Mouse (Mus musculus) G1E (cell line): ENCODE results near the gene Dalrd3. TPM values are rescaled to one million over a fixed set of nuclear protein-coding genes. Genes with fewer than 3 reads are reported as not detected.

ENCODE experiments used
- ATAC-seq: 2 replicates; pipeline ENCODE4 v1.8.0; 2016; ENCODE audit warnings: mild to moderate bottlenecking; ENCODE audit not compliant: insufficient number of reproducible peaks, poor library complexity, low FRiP score, severe bottlenecking; ENCODE audit errors: extremely low read depth
- DNase-seq: peaks from one replicate; pipeline ENCODE4 v3.0.0; 2012; ENCODE audit warnings: low spot score
- H3K27me3 ChIP-seq: 2 replicates; pipeline ENCODE4 v1.6.1; 2012; ENCODE audit warnings: mild to moderate bottlenecking, low read length, inconsistent platforms; ENCODE audit not compliant: insufficient read depth
- H3K36me3 ChIP-seq: replicated peaks from 2 replicates; pipeline ENCODE3; 2012; ENCODE audit warnings: mild to moderate bottlenecking, inconsistent platforms
- H3K4me1 ChIP-seq: 2 replicates; pipeline ENCODE4 v1.6.1; 2012; ENCODE audit warnings: low read depth, low read length, inconsistent platforms, mixed read lengths; ENCODE audit not compliant: insufficient read depth
- H3K4me3 ChIP-seq: 2 replicates; pipeline ENCODE4 v1.5.1; 2012; ENCODE audit warnings: low read depth, mild to moderate bottlenecking, inconsistent platforms, low read length, moderate library complexity, mixed read lengths
- H3K9me3 ChIP-seq: replicated peaks from 2 replicates; pipeline ENCODE4 v1.6.1; 2012; ENCODE audit warnings: inconsistent platforms
- CTCF ChIP-seq: IDR thresholded peaks from 2 replicates; pipeline ENCODE4 v1.5.1; 2012; ENCODE audit warnings: low read depth, low read length, inconsistent platforms, mixed read lengths
- GATA1 ChIP-seq: IDR thresholded peaks from 2 replicates; pipeline ENCODE4 v1.6.1; 2012; ENCODE audit warnings: borderline replicate concordance, low read length, inconsistent platforms, mixed read lengths
- GATA2 ChIP-seq: IDR thresholded peaks from 2 replicates; pipeline ENCODE4 v1.6.1; 2012; ENCODE audit warnings: low read depth, low read length, inconsistent platforms, borderline replicate concordance
- POLR2AphosphoS5 ChIP-seq: IDR thresholded peaks from 2 replicates; pipeline ENCODE4 v1.6.1; 2012; ENCODE audit warnings: low read depth, low read length, inconsistent platforms; ENCODE audit not compliant: insufficient replicate concordance
- TAL1 ChIP-seq: conservative IDR thresholded peaks from 2 replicates; pipeline ENCODE4 v1.6.1; 2012; ENCODE audit warnings: low read depth, low read length, inconsistent platforms, mixed read lengths
- polyA plus RNA-seq: library from polyadenylated mRNA; stranded (reverse); fragments of >175 nt; gene quantifications from 2 replicates; pipeline ENCODE4 v1.2.3, GENCODE M21; 2012
- total RNA-seq, 2 experiments: library from RNA; stranded (forward) in 1 of 2; stranded (reverse) in 1 of 2; fragments of 200-1000 nt in 1 of 2; fragments of >200 nt in 1 of 2; fragmentation: Nextera tagmentation in 1 of 2; gene quantifications; 2 replicates each; pipeline ENCODE4 v1.2.3; 2014 to 2017

Dalrd3 gene
- total and polyA plus RNA-seq, 3 experiments, result 48.3 to 121 (median 49.1) TPM

GRCm38 (mm10) chr9:108577025-108577424, 7.3 kb downstream of the Dalrd3 start:
- ATAC-seq, result no peak
- Histone ChIP-seq H3K27me3 (no peaks in the 10 kb centered on the region), H3K4me3 (no peak overlapping the region), H3K4me1 (peaks cover 67% of the 10 kb centered on the region), H3K36me3 (peaks cover 85% of the 10 kb centered on the region), H3K9me3 (no peaks in the 10 kb centered on the region)
- no peak for DNase-seq
- TF ChIP-seq GATA1 (no peak), CTCF (no peak), POLR2AphosphoS5 (no peak), TAL1 (no peak), GATA2 (no peak)

- Histone ChIP-seq H3K36me3 (peaks cover 85% of the 10 kb centered on the region), H3K4me1 (peaks cover 58% of the 10 kb centered on the region), H3K9me3 (no peaks in the 10 kb centered on the region), H3K4me3 (peak overlapping the region; percentile 83), H3K27me3 (no peaks in the 10 kb centered on the region)
- TF ChIP-seq GATA1 (no peak), CTCF (no peak), TAL1 (no peak), GATA2 (no peak), POLR2AphosphoS5 (no peak)
- ATAC-seq, result no peak
- peak; percentile 57 for DNase-seq
Observed at GRCm38 (mm10) chr9:108577934-108578544, 8.4 kb downstream of the Dalrd3 start.

- H3K9me3 ChIP-seq, result no peaks in the 10 kb centered on the region
- DNase-seq (peak; percentile 97), ATAC-seq (peak; percentile 97)
- no peaks in the 10 kb centered on the region for H3K27me3 ChIP-seq
- H3K4me3 ChIP-seq, result peak within 1 kb of the TSS; percentile 83
- H3K36me3 ChIP-seq, result peaks cover 84% of the 10 kb centered on the region
- TF ChIP-seq CTCF, result no peak
- TF ChIP-seq POLR2AphosphoS5, result no peak
- TF ChIP-seq GATA1, result no peak
- TF ChIP-seq TAL1, result no peak
- TF ChIP-seq GATA2, result no peak
- H3K4me1 ChIP-seq, result peaks cover 51% of the 10 kb centered on the region
Observed at GRCm38 (mm10) chr9:108578545-108579343, 9.1 kb downstream of the Dalrd3 start, which contains the start of gene Wdr6. TSS of gene Wdr6 (minus strand) at chr9:108578739.

- no peak for TF ChIP-seq CTCF
- no peak; the same call in 1 of the 2 replicates for TF ChIP-seq POLR2AphosphoS5
- TF ChIP-seq TAL1, result no peak
- TF ChIP-seq GATA1, result no peak
- Histone ChIP-seq H3K9me3 (no peaks in the 10 kb centered on the region), H3K4me1 (peaks cover 46% of the 10 kb centered on the region), H3K4me3 (peak overlapping the region; percentile 83), H3K36me3 (peaks cover 79% of the 10 kb centered on the region), H3K27me3 (no peaks in the 10 kb centered on the region)
- ATAC-seq (no peak), DNase-seq (no peak)
Observed at GRCm38 (mm10) chr9:108579344-108579690, 9.6 kb downstream of the Dalrd3 start.

- Histone ChIP-seq H3K9me3 (no peaks in the 10 kb centered on the region), H3K27me3 (no peaks in the 10 kb centered on the region), H3K36me3 (peaks cover 56% of the 10 kb centered on the region), H3K4me1 (peaks cover 25% of the 10 kb centered on the region), H3K4me3 (no peak overlapping the region)
- DNase-seq (no peak), ATAC-seq (no peak)
- TF ChIP-seq CTCF (no peak), POLR2AphosphoS5 (no peak), GATA2 (no peak), TAL1 (no peak), GATA1 (no peak)
Observed at GRCm38 (mm10) chr9:108587571-108588180, 18.0 kb downstream of the Dalrd3 start.

DNA sequence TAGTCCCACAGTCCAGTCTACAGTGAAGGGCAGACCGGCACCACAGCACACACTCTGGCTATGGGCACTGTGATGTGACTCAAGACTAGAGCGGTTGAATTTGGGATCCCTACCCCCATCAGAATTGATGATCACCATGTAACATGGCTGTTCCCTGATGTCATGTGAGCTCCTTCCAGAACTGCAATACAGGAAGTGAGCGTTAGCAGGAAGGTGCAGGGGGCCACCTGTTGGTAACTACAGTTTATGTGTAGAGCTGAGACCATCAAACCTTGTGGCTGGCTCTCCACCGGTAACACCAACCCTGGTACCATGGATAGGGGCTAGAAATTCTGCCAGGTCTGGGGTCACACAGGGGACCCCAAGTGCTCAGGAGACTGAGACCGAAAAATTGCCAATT, 19.5 kb downstream of the Dalrd3 start:
- H3K9me3 ChIP-seq, result no peaks in the 10 kb centered on the region
- TF ChIP-seq GATA1, result no peak
- TF ChIP-seq GATA2, result no peak
- TF ChIP-seq CTCF, result no peak
- no peak for TF ChIP-seq POLR2AphosphoS5
- no peak for TF ChIP-seq TAL1
- H3K36me3 ChIP-seq, result peaks cover 52% of the 10 kb centered on the region
- no peaks in the 10 kb centered on the region for H3K27me3 ChIP-seq
- H3K4me1 ChIP-seq, result peaks cover 28% of the 10 kb centered on the region
- H3K4me3 ChIP-seq, result no peak overlapping the region
- ATAC-seq (no peak), DNase-seq (peak; percentile 29)
